Mouse (Mus musculus): ENCODE data around the gene Zranb3. TPM values are rescaled to one million over a fixed set of nuclear protein-coding genes. Genes with fewer than 3 reads are reported as not detected.

Gene Zranb3
- polyA plus RNA-seq, 1 experiment from 2014 or later = 12.9 TPM

DNA sequence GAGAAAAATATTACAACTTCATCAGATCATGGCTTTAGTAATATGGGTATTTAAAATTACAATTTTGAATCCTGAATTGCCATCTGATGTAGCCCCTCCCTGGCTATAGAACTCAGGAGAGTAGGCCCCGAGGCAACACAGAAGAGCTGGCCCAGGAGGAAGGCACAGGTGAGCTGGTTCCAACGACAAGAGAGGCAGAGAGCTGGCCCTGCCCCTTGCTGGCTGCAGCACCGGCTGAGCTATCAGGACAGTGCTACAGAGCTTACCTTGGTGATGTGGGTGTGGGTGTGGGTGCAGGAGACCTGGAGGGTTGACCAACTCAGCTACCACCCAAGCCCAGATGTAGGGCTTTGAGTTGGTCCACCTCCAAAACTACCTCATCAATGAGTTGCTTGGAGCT, 114.6 kb downstream of the Zranb3 start:
- H3K27me3 ChIP-seq (ENCODE audit: insufficient read depth, low read length) = no peaks in the 10 kb centered on the region
- no peak for ATAC-seq (ENCODE audit: insufficient read depth)
- H3K4me3 ChIP-seq (ENCODE audit: low read depth, low read length) = no peak overlapping the region
- no peak for TF ChIP-seq CTCF (IDR thresholded peaks at IDR 0.05; ENCODE audit: low read depth)
- peaks cover 4% of the 10 kb centered on the region; the same call in 1 of the 2 replicates for H3K36me3 ChIP-seq (ENCODE audit: insufficient read depth)
- H3K4me1 ChIP-seq (ENCODE audit: insufficient read depth) = 0 out of 2 replicates have a peak, but pooled peaks cover 3% of the 10 kb centered on the region
- H3K4me2 ChIP-seq = no peak overlapping the region
- WGBS = 79% methylated on average over 3 of the region's 3 CpGs
- no peak overlapping the region for H3K27ac ChIP-seq (ENCODE audit: low read depth)
- no peak for DNase-seq
- no peak overlapping the region for H3K9ac ChIP-seq
- H3K9me3 ChIP-seq (ENCODE audit: low read depth, low read length) = no peaks in the 10 kb centered on the region

DNA sequence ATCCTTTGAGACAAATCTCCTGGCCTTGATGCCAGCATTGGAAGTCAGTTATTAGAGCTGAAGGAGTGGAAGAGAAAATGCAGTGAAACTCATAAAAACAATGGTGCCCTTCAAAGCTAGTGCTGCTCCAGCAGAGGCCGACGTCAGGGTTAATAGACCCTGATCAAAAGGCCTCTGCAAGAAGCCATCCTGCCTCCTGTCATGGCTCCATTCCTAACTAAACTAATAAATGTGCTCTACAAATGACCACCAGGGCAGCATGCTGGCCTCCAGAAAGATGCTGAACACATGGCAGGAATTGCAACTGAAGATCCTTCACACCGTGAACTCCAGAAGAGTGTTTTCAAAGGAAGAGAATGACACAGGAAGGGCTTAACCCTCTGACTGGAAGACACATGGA, 117.5 kb downstream of the Zranb3 start:
- WGBS = 36% methylated on average over 3 of the region's 3 CpGs
- H3K4me1 ChIP-seq (ENCODE audit: insufficient read depth) = 0 out of 2 replicates have a peak, but pooled peaks cover 2% of the 10 kb centered on the region
- no peak overlapping the region for H3K4me2 ChIP-seq
- no peaks in the 10 kb centered on the region for H3K9me3 ChIP-seq (ENCODE audit: low read depth, low read length)
- DNase-seq (no peak), ATAC-seq (ENCODE audit: insufficient read depth) (no peak)
- no peak for TF ChIP-seq CTCF (IDR thresholded peaks at IDR 0.05; ENCODE audit: low read depth)
- no peaks in the 10 kb centered on the region for H3K27me3 ChIP-seq (ENCODE audit: insufficient read depth, low read length)
- no peak overlapping the region for H3K9ac ChIP-seq
- 0 out of 2 replicates have a peak, but pooled peaks cover 4% of the 10 kb centered on the region for H3K36me3 ChIP-seq (ENCODE audit: insufficient read depth)
- H3K4me3 ChIP-seq (ENCODE audit: low read depth, low read length) = no peak overlapping the region
- no peak overlapping the region for H3K27ac ChIP-seq (ENCODE audit: low read depth)

DNA sequence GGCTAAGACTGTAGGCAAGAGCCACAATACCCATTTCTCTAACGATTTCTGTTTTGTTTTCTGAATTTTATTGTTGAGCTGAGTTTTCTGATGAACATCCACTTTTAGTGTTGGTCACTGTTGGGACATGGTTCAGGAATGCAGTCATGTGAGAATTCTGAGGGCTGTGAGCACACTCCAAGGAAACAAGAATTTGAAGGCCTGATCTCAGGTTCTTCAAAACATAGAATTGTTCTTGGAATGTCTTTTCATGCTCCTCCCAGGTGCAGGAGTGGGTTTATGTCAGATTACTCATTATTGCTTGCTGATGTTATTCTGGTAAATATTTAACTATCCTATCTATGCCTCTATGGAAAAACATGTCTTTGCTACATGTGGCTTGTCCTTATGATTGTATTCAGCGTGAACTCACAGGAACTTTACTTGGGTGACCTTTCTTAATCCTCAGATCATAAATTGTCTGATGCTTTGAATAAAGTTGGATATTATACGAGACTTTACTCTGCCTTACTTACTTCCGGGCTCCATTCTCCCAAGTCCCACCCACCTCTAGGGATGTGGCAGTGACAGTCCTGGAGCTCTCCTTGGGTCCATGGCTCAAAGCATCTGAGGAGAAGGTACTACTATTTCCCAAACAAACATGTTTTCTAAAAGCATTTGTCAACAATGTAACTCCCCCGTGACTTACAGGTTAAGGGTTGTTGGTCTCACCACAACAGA, 119.4 kb downstream of the Zranb3 start:
- H3K27ac ChIP-seq (ENCODE audit: low read depth) = no peak overlapping the region
- no peaks in the 10 kb centered on the region for H3K4me1 ChIP-seq (ENCODE audit: insufficient read depth)
- no peaks in the 10 kb centered on the region for H3K36me3 ChIP-seq (ENCODE audit: insufficient read depth)
- no peak overlapping the region for H3K4me2 ChIP-seq
- no peak for DNase-seq
- no peak overlapping the region for H3K9ac ChIP-seq
- H3K4me3 ChIP-seq (ENCODE audit: low read depth, low read length) = no peak overlapping the region
- no peaks in the 10 kb centered on the region for H3K27me3 ChIP-seq (ENCODE audit: insufficient read depth, low read length)
- no peak for TF ChIP-seq CTCF (IDR thresholded peaks at IDR 0.05; ENCODE audit: low read depth)
- ATAC-seq (ENCODE audit: insufficient read depth) = no peak
- no peaks in the 10 kb centered on the region for H3K9me3 ChIP-seq (ENCODE audit: low read depth, low read length)
- WGBS = 83% methylated on average over 5 of the region's 5 CpGs

DNA sequence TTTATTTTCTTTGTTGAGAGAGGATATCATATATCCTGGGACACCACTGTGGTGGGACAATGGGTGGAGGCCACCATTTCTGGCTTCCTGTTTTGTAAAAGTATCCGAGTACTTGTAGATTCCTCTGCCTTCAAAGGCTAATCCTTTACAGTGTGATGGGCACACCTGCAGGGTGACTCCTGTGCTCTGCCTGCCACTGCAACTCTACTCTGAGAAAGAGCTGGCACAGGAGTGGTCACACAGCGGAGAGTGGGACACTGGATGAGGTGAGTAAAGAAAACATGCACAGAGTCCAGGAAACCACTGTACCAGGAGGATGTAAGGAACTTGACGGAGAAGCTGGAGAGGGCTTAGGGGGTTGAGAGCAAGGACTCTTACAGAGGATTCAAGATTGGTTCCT, 120.6 kb downstream of the Zranb3 start:
- DNase-seq = no peak
- TF ChIP-seq CTCF (IDR thresholded peaks at IDR 0.05; ENCODE audit: low read depth) = no peak
- Histone ChIP-seq H3K4me3 (ENCODE audit: low read depth, low read length) (no peak overlapping the region), H3K4me1 (ENCODE audit: insufficient read depth) (no peaks in the 10 kb centered on the region), H3K9me3 (ENCODE audit: low read depth, low read length) (no peaks in the 10 kb centered on the region), H3K27ac (ENCODE audit: low read depth) (no peak overlapping the region), H3K4me2 (no peak overlapping the region), H3K9ac (no peak overlapping the region), H3K27me3 (ENCODE audit: insufficient read depth, low read length) (no peaks in the 10 kb centered on the region), H3K36me3 (ENCODE audit: insufficient read depth) (no peaks in the 10 kb centered on the region)
- ATAC-seq (ENCODE audit: insufficient read depth) = no peak
- WGBS = 70% methylated on average over 3 of the region's 3 CpGs

DNA sequence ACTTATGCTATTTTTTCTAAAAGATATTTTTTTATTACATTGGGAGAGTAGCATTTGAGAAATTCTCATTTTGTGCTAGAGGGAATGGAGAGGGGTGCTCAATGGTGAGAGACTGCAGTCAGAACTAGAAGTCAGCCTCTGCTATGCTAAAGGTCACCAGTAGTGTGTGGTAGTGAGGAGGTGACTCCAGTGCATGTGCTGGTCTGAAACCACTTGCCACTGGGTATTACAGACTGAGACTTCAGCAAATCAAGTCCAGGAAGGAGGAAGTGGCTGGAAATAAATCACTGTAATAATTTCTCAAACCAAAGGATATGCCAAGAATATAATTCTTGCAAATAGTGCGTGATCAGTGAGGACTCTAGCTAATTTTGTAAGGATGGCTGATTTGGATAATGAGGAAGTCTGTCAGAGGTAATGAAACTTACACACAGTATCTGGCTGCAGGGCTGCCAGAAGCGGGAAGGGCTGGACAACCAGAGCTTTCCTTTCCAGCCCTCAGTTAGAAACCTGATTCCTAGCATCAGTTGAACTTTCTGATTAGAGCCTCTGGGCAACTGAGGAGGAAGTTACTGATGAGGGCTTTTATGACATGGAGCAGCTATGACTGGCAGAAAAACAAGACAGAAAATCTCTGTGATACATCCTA, 121.8 kb downstream of the Zranb3 start:
- DNase-seq (no peak), ATAC-seq (ENCODE audit: insufficient read depth) (no peak)
- Histone ChIP-seq H3K4me3 (ENCODE audit: low read depth, low read length) (no peak overlapping the region), H3K27ac (ENCODE audit: low read depth) (no peak overlapping the region), H3K4me2 (no peak overlapping the region), H3K36me3 (ENCODE audit: insufficient read depth) (no peaks in the 10 kb centered on the region), H3K4me1 (ENCODE audit: insufficient read depth) (no peaks in the 10 kb centered on the region), H3K9me3 (ENCODE audit: low read depth, low read length) (no peaks in the 10 kb centered on the region), H3K27me3 (ENCODE audit: insufficient read depth, low read length) (no peaks in the 10 kb centered on the region), H3K9ac (no peak overlapping the region)
- TF ChIP-seq CTCF (IDR thresholded peaks at IDR 0.05; ENCODE audit: low read depth) = no peak
- WGBS = 65% methylated on average over 2 of the region's 2 CpGs

DNA sequence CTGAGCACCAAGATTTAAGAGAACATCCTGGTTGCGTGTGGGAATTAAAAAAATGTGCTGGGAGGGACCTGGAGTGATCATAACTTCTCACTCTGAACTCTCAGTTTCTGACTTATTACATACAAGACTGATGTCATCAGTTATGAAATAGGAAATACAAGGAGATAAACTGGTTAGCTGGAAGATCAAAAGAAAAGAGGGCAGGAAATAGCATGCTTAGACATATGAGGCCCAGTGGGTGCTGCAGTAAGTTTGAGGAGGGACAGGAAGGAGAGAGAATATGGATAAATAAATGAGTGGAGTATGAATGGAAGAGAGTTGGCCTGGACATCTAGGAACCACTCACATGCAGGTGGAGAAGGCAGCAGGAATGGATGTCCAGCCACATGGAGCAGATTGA, 124.7 kb downstream of the Zranb3 start:
- Histone ChIP-seq H3K36me3 (ENCODE audit: insufficient read depth) (no peaks in the 10 kb centered on the region), H3K9ac (no peak overlapping the region), H3K4me2 (no peak overlapping the region), H3K9me3 (ENCODE audit: low read depth, low read length) (no peaks in the 10 kb centered on the region), H3K4me1 (ENCODE audit: insufficient read depth) (no peaks in the 10 kb centered on the region), H3K27ac (ENCODE audit: low read depth) (no peak overlapping the region), H3K4me3 (ENCODE audit: low read depth, low read length) (no peak overlapping the region), H3K27me3 (ENCODE audit: insufficient read depth, low read length) (no peaks in the 10 kb centered on the region)
- no peak for ATAC-seq (ENCODE audit: insufficient read depth)
- TF ChIP-seq CTCF (IDR thresholded peaks at IDR 0.05; ENCODE audit: low read depth) = no peak
- 70% methylated on average over 1 of the region's 1 CpGs for WGBS
- DNase-seq = no peak

DNA sequence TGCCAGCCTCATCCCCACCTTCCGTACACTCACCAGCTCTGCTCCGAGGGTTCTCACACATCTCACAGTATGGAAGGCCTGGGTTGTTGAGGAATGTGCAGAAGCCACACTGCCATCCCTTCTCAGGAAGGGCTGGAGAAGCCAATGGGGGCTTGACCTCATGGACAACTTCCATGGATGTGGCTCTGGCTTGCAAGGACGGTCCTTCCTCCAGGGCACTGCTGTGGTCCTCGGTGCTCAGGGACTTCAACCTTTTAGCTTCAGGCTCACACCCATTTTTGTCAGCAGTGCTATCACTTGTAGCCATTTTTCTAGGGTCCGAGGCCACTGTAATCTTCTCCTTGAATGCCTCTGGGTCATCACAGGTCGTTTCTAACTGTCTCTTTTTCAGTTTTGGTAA, 126.7 kb downstream of the Zranb3 start:
- WGBS = 82% methylated on average over 6 of the region's 6 CpGs
- Histone ChIP-seq H3K9me3 (ENCODE audit: low read depth, low read length) (no peaks in the 10 kb centered on the region), H3K4me1 (ENCODE audit: insufficient read depth) (no peaks in the 10 kb centered on the region), H3K36me3 (ENCODE audit: insufficient read depth) (no peaks in the 10 kb centered on the region), H3K27me3 (ENCODE audit: insufficient read depth, low read length) (no peaks in the 10 kb centered on the region), H3K27ac (ENCODE audit: low read depth) (no peak overlapping the region), H3K4me2 (no peak overlapping the region), H3K9ac (no peak overlapping the region), H3K4me3 (ENCODE audit: low read depth, low read length) (no peak overlapping the region)
- DNase-seq (no peak), ATAC-seq (ENCODE audit: insufficient read depth) (no peak)
- TF ChIP-seq CTCF (IDR thresholded peaks at IDR 0.05; ENCODE audit: low read depth) = no peak

Data from lung, embryonic 14.5 days (tissue).